Mouse (Mus musculus): Measurements from ENCODE around the gene Gabarapl1. TPM values are rescaled to one million over a fixed set of nuclear protein-coding genes. Genes with fewer than 3 reads are reported as not detected.

Gene Gabarapl1
- polyA plus RNA-seq, 1 experiment = 53.6 TPM

- TF ChIP-seq MYOD1 (IDR thresholded peaks at IDR 0.05; ENCODE audit: control insufficient read depth in 1 of 3, insufficient read length in 2 of 3, low read depth in 2 of 3) (no peak), CEBPB (IDR thresholded peaks at IDR 0.05; ENCODE audit: insufficient read depth, poor library complexity, severe bottlenecking) (no peak), TCF3 (IDR thresholded peaks at IDR 0.05; ENCODE audit: insufficient read length, low read depth) (no peak), REST (IDR thresholded peaks at IDR 0.05; ENCODE audit: insufficient read depth, insufficient read length) (no peak), USF1 (IDR thresholded peaks at IDR 0.05; ENCODE audit: low read depth) (no peak), MAX (IDR thresholded peaks at IDR 0.05; ENCODE audit: low read depth) (no peak), TCF12 (IDR thresholded peaks at IDR 0.05; ENCODE audit: insufficient read depth, poor library complexity, severe bottlenecking) (no peak), MYOG (IDR thresholded peaks at IDR 0.05; ENCODE audit: control insufficient read depth in 1 of 3, insufficient read depth in 1 of 3, insufficient read length in 2 of 3, low read depth in 2 of 3) (no peak), POLR2A (IDR thresholded peaks at IDR 0.05; ENCODE audit: insufficient read length, low read depth) (no peak), POLR2AphosphoS2 (IDR thresholded peaks at IDR 0.05; ENCODE audit: insufficient read length, low read depth) (no peak), SRF (IDR thresholded peaks at IDR 0.05; ENCODE audit: control insufficient read depth, insufficient read length, low read depth) (no peak), E2F4 (IDR thresholded peaks at IDR 0.05; ENCODE audit: insufficient read depth) (no peak)
These were observed 6.9 kb upstream of the Gabarapl1 start for GRCm38 (mm10) chr6:129526069-129526468.

GRCm38 (mm10) chr6:129527416-129527815 lies 5.5 kb upstream of the Gabarapl1 start:
- Histone ChIP-seq H3K79me2 (ENCODE audit: control insufficient read depth, insufficient read depth) (no peaks in the 10 kb centered on the region), H3K27me3 (ENCODE audit: control insufficient read depth, insufficient read depth, insufficient read length) (no peaks in the 10 kb centered on the region), H3K4me3 (no peak overlapping the region), H3K36me3 (ENCODE audit: control insufficient read depth, insufficient read depth) (no peaks in the 10 kb centered on the region), H3ac (ENCODE audit: control insufficient read depth, insufficient read length) (no peak overlapping the region), H3K4me2 (ENCODE audit: low read depth) (no peak overlapping the region)
- TF ChIP-seq POLR2AphosphoS2 (IDR thresholded peaks at IDR 0.05; ENCODE audit: insufficient read length, low read depth) (no peak), E2F4 (IDR thresholded peaks at IDR 0.05; ENCODE audit: insufficient read depth) (no peak), SRF (IDR thresholded peaks at IDR 0.05; ENCODE audit: control insufficient read depth, insufficient read length, low read depth) (no peak), TCF12 (IDR thresholded peaks at IDR 0.05; ENCODE audit: insufficient read depth, poor library complexity, severe bottlenecking) (no peak), REST (IDR thresholded peaks at IDR 0.05; ENCODE audit: insufficient read depth, insufficient read length) (no peak), TCF3 (IDR thresholded peaks at IDR 0.05; ENCODE audit: insufficient read length, low read depth) (no peak), MAX (IDR thresholded peaks at IDR 0.05; ENCODE audit: low read depth) (no peak), MYOG (IDR thresholded peaks at IDR 0.05; ENCODE audit: control insufficient read depth in 1 of 3, insufficient read depth in 1 of 3, insufficient read length in 2 of 3, low read depth in 2 of 3) (no peak), CEBPB (IDR thresholded peaks at IDR 0.05; ENCODE audit: insufficient read depth, poor library complexity, severe bottlenecking) (no peak), POLR2A (IDR thresholded peaks at IDR 0.05; ENCODE audit: insufficient read length, low read depth) (no peak), USF1 (IDR thresholded peaks at IDR 0.05; ENCODE audit: low read depth) (no peak), MYOD1 (IDR thresholded peaks at IDR 0.05; ENCODE audit: control insufficient read depth in 1 of 3, insufficient read length in 2 of 3, low read depth in 2 of 3) (no peak)

More at GRCm38 (mm10) chr6:129526069-129526468, 6.9 kb upstream of the Gabarapl1 start:
- Histone ChIP-seq H3K4me2 (ENCODE audit: low read depth) (no peak overlapping the region), H3ac (ENCODE audit: control insufficient read depth, insufficient read length) (no peak overlapping the region), H3K4me3 (no peak overlapping the region), H3K27me3 (ENCODE audit: control insufficient read depth, insufficient read depth, insufficient read length) (no peaks in the 10 kb centered on the region), H3K79me2 (ENCODE audit: control insufficient read depth, insufficient read depth) (no peaks in the 10 kb centered on the region), H3K36me3 (ENCODE audit: control insufficient read depth, insufficient read depth) (no peaks in the 10 kb centered on the region)

GRCm38 (mm10) chr6:129529605-129530004 lies 3.4 kb upstream of the Gabarapl1 start:
- Histone ChIP-seq H3ac (ENCODE audit: control insufficient read depth, insufficient read length) (no peak overlapping the region), H3K79me2 (ENCODE audit: control insufficient read depth, insufficient read depth) (peaks cover 16% of the 10 kb centered on the region), H3K4me2 (ENCODE audit: low read depth) (no peak overlapping the region), H3K27me3 (ENCODE audit: control insufficient read depth, insufficient read depth, insufficient read length) (no peaks in the 10 kb centered on the region), H3K4me3 (no peak overlapping the region), H3K36me3 (ENCODE audit: control insufficient read depth, insufficient read depth) (no peaks in the 10 kb centered on the region)
- no peak for TF ChIP-seq MYOG (IDR thresholded peaks at IDR 0.05; ENCODE audit: control insufficient read depth in 1 of 3, insufficient read depth in 1 of 3, insufficient read length in 2 of 3, low read depth in 2 of 3)
- TF ChIP-seq MYOD1 (IDR thresholded peaks at IDR 0.05; ENCODE audit: control insufficient read depth in 1 of 3, insufficient read length in 2 of 3, low read depth in 2 of 3) = no peak
- no peak for TF ChIP-seq CEBPB (IDR thresholded peaks at IDR 0.05; ENCODE audit: insufficient read depth, poor library complexity, severe bottlenecking)
- no peak for TF ChIP-seq USF1 (IDR thresholded peaks at IDR 0.05; ENCODE audit: low read depth)
- TF ChIP-seq POLR2A (IDR thresholded peaks at IDR 0.05; ENCODE audit: insufficient read length, low read depth) = no peak
- no peak for TF ChIP-seq TCF3 (IDR thresholded peaks at IDR 0.05; ENCODE audit: insufficient read length, low read depth)
- no peak for TF ChIP-seq SRF (IDR thresholded peaks at IDR 0.05; ENCODE audit: control insufficient read depth, insufficient read length, low read depth)
- no peak for TF ChIP-seq POLR2AphosphoS2 (IDR thresholded peaks at IDR 0.05; ENCODE audit: insufficient read length, low read depth)
- no peak for TF ChIP-seq TCF12 (IDR thresholded peaks at IDR 0.05; ENCODE audit: insufficient read depth, poor library complexity, severe bottlenecking)
- no peak for TF ChIP-seq MAX (IDR thresholded peaks at IDR 0.05; ENCODE audit: low read depth)
- TF ChIP-seq E2F4 (IDR thresholded peaks at IDR 0.05; ENCODE audit: insufficient read depth) = no peak
- no peak for TF ChIP-seq REST (IDR thresholded peaks at IDR 0.05; ENCODE audit: insufficient read depth, insufficient read length)

- TF ChIP-seq SRF (IDR thresholded peaks at IDR 0.05; ENCODE audit: control insufficient read depth, insufficient read length, low read depth) (no peak), REST (IDR thresholded peaks at IDR 0.05; ENCODE audit: insufficient read depth, insufficient read length) (no peak), TCF12 (IDR thresholded peaks at IDR 0.05; ENCODE audit: insufficient read depth, poor library complexity, severe bottlenecking) (no peak), TCF3 (IDR thresholded peaks at IDR 0.05; ENCODE audit: insufficient read length, low read depth) (no peak), CEBPB (IDR thresholded peaks at IDR 0.05; ENCODE audit: insufficient read depth, poor library complexity, severe bottlenecking) (no peak), POLR2A (IDR thresholded peaks at IDR 0.05; ENCODE audit: insufficient read length, low read depth) (no peak), MYOG (IDR thresholded peaks at IDR 0.05; ENCODE audit: control insufficient read depth in 1 of 3, insufficient read depth in 1 of 3, insufficient read length in 2 of 3, low read depth in 2 of 3) (no peak), MAX (IDR thresholded peaks at IDR 0.05; ENCODE audit: low read depth) (no peak), POLR2AphosphoS2 (IDR thresholded peaks at IDR 0.05; ENCODE audit: insufficient read length, low read depth) (no peak), USF1 (IDR thresholded peaks at IDR 0.05; ENCODE audit: low read depth) (no peak), MYOD1 (IDR thresholded peaks at IDR 0.05; ENCODE audit: control insufficient read depth in 1 of 3, insufficient read length in 2 of 3, low read depth in 2 of 3) (no peak), E2F4 (IDR thresholded peaks at IDR 0.05; ENCODE audit: insufficient read depth) (no peak)
- H3K4me2 ChIP-seq (ENCODE audit: low read depth) = no peak overlapping the region
- H3ac ChIP-seq (ENCODE audit: control insufficient read depth, insufficient read length) = no peak overlapping the region
- no peak overlapping the region for H3K4me3 ChIP-seq
- H3K36me3 ChIP-seq (ENCODE audit: control insufficient read depth, insufficient read depth) = no peaks in the 10 kb centered on the region
- H3K27me3 ChIP-seq (ENCODE audit: control insufficient read depth, insufficient read depth, insufficient read length) = no peaks in the 10 kb centered on the region
- H3K79me2 ChIP-seq (ENCODE audit: control insufficient read depth, insufficient read depth) = peaks cover 23% of the 10 kb centered on the region
These were observed 2.7 kb upstream of the Gabarapl1 start for GRCm38 (mm10) chr6:129530261-129530660.

Measured in myocyte (in vitro differentiated cells).